Mouse (Mus musculus) megakaryocyte, adult 5-6 weeks (primary cell): ENCODE measurements around the gene Mzt1. TPM values are rescaled to one million over a fixed set of nuclear protein-coding genes. Genes with fewer than 3 reads are reported as not detected.
A peak's percentile ranks its signal among the peaks of the same experiment; 100 is the strongest.

ENCODE experiments used
- ATAC-seq: 2 replicates; pipeline ENCODE4 v1.8.0; 2016; ENCODE audit warnings: mild to moderate bottlenecking, inconsistent platforms; ENCODE audit not compliant: poor library complexity, severe bottlenecking
- total RNA-seq, 2 experiments: library from RNA; stranded (forward) in 1 of 2; stranded (reverse) in 1 of 2; fragments of 153-499, 151-499 nt in 1 of 2; fragments of 221-1000, 200-1000 nt in 1 of 2; gene quantifications; 2 replicates each; pipeline versions ENCODE4 v1.2.3 to v1.2.4; 2015 to 2017

Mzt1 gene
- total RNA-seq, 2 experiments from 2014 or later: 24.3 to 61.1 TPM

DNA sequence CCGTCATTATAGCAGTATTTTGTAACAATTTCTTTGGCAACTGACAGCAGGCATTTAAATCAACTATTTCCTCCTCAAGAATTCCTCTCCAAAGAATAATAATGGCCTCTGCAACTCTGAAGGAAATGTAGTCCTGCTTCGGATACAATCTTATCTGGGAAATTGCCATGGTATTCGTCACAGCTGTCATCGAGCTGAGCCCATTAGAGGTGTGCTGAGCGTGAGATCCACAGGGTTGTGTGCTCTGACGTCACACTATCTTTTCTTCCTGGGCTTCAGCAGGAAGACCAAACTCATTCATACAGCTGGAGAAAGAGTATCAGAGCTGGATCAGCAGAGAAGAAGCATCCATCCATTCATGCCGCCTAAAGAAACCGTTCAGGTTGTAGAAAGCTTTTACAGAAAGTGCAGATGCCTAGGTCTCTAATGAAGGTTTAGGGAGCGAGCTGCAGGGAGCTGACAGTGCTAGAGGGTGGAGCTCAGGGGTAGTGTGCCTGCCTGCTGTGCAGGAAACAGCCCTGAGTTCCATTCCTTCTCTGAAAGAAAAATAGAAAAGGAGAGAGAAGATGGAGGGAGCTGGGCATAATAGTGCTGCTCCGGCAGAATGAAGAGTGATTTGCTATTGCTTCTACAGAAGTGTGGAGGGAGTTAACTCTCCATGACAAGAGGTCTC, 26.7 kb downstream of the Mzt1 start:
- ATAC-seq: no peak

DNA sequence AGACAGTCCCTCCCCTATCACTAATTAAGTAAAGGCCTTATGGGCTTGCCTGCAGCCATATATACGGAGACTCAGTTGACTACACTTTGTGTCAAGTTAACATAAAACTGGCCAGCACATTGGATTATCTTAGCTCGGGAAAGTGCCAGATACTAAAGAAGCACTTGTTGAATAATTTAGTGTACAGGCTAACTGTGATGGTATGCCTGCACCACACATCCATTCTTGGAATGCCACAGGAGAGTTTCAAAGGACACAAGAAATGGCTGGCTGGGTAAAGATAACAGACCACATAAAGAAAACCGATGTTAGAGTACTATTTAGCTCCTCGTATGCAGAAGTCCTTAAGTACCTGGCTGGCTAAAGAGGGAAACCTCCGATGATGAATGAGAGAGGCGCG, 27.2 kb downstream of the Mzt1 start:
- ATAC-seq: no peak

DNA sequence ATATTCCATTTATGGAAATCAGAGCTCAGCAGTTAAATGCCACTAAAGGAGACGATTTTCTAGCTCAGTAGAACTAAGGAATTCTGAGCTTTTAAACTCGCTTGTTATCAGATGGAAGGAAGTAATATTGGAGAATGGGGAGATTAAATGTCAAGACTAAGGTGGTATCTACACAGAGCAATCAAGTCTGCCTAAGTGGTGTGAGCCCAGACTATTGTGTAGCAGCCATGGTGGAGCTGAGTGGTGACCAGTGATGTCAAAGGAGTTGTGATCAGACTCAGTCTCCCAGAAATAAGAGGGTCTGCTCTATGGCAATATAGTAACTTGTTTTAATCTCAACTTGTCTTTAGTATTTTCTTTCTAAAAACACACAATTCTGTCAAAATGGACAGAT, 35.0 kb downstream of the Mzt1 start:
- ATAC-seq: no peak

DNA sequence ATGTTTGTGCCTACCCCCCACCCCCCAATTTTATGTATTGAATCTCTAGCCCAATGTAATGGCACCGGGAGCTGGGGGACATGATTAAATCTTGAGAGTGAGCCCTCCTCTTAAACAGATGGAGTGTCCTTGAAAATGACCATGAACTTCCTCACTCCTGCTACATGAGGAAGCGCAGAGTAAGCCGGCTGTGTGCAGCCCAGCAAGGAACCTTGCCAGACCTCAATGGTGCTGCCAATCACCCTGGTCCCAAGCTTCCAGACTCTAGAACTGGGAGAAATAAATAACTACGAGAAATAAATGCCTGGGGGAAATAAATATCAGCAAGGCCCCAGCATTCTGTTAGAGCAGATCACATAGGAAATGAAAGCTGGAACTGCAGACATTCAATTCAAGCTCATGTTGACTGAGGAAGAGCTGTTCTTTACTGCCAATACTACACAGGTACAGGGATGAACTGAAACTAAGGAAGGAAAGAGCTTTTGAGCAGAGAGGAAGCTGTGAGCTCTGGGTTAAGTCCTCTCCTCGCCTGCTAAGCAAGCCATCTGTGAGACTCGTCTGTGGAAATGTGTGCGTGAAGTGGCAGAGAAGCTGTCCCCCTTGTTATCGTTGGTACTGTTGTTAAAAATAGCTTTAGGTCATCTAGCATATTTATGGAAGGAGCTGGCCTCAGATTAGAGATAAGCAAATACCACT, 35.6 kb downstream of the Mzt1 start:
- ATAC-seq: peak; percentile 45; the same call in 1 of the 2 replicates

DNA sequence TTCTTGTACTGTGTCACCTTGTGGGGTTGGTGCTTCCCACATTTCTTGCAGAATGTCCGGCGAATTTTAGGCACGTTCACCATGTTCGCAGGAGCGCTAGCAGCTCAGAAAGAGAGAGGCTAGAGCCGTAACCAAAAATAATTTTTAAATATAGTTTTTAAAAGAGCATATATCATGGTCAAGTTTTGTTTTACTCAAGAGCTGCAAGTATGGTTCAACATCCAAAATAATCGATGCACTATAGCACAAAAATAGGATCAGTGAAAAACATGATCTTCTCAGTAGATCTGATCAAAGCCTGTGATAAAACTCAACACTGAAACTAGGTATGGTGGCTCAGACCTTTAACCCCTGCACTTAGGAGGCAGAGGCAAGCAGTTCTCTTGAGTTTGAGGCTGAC, 51.7 kb downstream of the Mzt1 start, which contains the start of gene Rpl36a-ps1:
Gene Rpl36a-ps1 (minus strand): TSS at position 101 of the 400 bp plus-strand sequence.
- ATAC-seq: no peak

DNA sequence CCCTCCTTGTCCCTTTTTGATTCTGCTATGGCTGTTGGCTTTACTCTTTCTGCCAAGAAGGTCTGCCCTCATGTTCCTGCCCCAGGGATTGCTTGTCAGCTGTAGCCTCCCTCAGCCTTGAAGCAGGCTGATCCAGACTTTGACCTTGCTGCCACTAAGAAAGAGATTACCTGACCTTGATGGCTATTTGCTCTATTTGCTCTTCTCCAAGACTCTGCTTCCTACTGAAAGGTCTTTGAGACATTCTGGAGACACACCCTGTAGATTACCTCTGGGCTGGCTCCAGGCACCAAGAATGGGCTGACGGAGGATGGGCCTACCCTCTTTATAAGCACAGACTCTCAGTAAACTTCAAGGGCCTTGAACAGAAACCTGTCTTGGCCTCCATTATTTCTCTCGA, 53.5 kb downstream of the Mzt1 start:
- no peak for ATAC-seq

DNA sequence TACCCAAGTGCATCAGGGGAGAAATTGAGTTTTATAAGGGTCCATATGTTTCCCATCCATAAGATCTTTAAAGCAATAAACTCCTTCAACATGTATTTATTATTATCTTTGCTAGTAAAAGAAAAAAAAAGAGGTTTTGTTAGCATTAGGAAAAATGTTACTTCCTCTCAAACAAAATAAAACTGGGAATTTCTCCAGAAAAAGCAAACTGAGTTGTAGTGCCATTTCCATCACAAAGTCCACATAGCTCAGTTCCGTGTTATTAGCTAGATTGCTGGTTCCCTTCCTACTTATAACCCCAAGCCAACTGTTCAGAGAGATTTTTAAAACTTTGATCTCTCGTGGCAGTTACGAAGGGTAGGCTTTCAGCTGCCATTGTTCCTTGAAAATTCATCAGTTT, 55.3 kb downstream of the Mzt1 start:
- no peak for ATAC-seq

DNA sequence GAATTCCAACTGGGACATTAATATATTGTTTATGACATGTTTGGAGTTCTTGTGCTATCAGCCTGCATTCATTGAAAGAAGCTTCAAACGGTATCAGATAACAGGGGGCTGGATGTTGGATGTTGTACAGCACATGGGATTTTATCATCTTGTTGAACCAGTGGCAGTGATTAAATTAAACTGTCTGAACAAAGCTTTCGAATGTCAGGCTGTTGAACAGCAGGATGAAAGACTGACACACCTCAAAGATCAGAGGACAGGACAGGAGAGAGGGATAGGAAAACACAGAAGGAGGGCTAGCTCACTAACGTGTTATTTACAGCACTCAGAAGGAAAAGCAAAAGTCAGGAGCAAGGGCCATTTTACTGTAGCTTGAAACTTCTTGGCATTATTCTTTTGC, 56.1 kb downstream of the Mzt1 start:
- no peak for ATAC-seq

Other genes with a start within 250 kb of the Mzt1 start
- gene Rpl36a-ps1, start 51.8 kb downstream of the Mzt1 start, total RNA-seq (2015): 12.9 and 18.5 TPM in 2 replicates
- 5.9 and 8.3 TPM in 2 replicates for gene Rpl36a-ps1, start 51.8 kb downstream of the Mzt1 start, total RNA-seq (2017)
- gene Bora, start 88 bp upstream of the Mzt1 start, total RNA-seq (2015): 24.4 and 26.5 TPM in 2 replicates
- gene Bora, start 88 bp upstream of the Mzt1 start, total RNA-seq (2017): 26.0 and 28.4 TPM in 2 replicates
- 22.5 and 24.0 TPM in 2 replicates for gene Pibf1, start 53.3 kb upstream of the Mzt1 start, total RNA-seq (2015)
- 24.1 and 32.4 TPM in 2 replicates for gene Pibf1, start 53.3 kb upstream of the Mzt1 start, total RNA-seq (2017)
- 17.6 and 18.2 TPM in 2 replicates for gene Dis3, start 53.6 kb upstream of the Mzt1 start, total RNA-seq (2015)
- gene Dis3, start 53.6 kb upstream of the Mzt1 start, total RNA-seq (2017): 17.2 and 26.1 TPM in 2 replicates